8 mouse cellular contexts compared by ENCODE assay signal in the genomic region with DNA sequence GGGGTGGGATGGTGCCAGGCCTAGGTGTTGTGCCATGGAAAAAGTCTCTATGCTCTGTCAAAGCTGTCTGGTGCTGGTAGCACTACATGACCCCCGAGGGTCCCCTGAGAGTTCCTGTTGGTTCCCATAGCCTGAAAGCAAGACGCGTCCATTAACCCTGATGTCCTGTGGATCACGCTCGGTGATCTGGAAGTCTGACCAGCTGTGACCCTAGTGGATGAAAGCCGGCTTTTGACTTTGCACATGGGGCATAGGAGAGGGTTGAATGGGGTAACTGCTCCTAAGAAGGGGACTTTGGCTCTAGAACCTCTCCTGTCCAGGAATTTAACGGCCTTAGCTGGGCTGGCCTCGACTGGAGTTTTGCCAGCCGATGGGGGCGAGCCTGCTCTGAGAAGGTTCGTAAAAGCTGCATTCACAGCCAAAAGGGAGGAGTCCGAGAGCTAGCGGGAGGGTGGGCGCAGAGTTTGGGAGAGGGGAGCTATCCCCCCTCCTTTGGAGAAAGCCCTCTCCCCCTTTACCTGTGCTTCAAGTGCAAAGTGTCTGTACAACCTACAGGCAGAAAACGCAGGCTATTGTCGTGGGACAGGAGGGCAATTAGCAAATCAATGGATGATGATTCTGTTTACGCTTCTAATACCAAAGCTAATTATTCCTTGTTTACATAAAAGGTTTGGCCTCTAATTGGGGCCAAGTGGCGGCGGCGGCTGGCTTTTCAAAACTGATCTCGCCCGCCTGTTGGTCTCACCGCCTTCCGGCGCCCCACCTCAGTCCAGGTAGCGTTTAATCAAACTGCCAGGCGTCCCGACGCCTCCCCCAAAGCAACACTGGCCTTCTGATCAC. TPM values are rescaled to one million over a fixed set of nuclear protein-coding genes. Genes with fewer than 3 reads are reported as not detected.
A peak's percentile ranks its signal among the peaks of the same experiment; 100 is the strongest.
DNase-seq lines count a peak whose midpoint lies in the region; ATAC-seq and TF ChIP-seq lines count a peak whose summit lies in the region.

No protein-coding gene starts in this region.

- H3K9me3 ChIP-seq in hindbrain, embryonic 16.5 days (ENCODE audit: control insufficient read depth, low read length), result no peaks in the 10 kb centered on the region
- no peaks in the 10 kb centered on the region for H3K9me3 ChIP-seq in midbrain, postnatal 0 days (ENCODE audit: low read length)

- H3K27me3 ChIP-seq in hindbrain, embryonic 16.5 days (replicated peaks; ENCODE audit: control insufficient read depth, insufficient read depth, low read length), result no peaks in the 10 kb centered on the region
- no peaks in the 10 kb centered on the region for H3K27me3 ChIP-seq in midbrain, postnatal 0 days (ENCODE audit: insufficient read depth, low read length)

- peak overlapping the region; percentile 57 for H3K4me3 ChIP-seq in hindbrain, embryonic 16.5 days (ENCODE audit: low read length)
- H3K4me3 ChIP-seq in midbrain, postnatal 0 days (ENCODE audit: low read depth, low read length), result peak overlapping the region; percentile 48

- H3K27ac ChIP-seq in hindbrain, embryonic 16.5 days (ENCODE audit: low read depth, low read length), result peak overlapping the region; percentile 83
- H3K27ac ChIP-seq in midbrain, postnatal 0 days (ENCODE audit: low read depth, low read length), result peak overlapping the region; percentile 80

- peak overlapping the region; percentile 97 for H3K4me2 ChIP-seq in hindbrain, embryonic 16.5 days (ENCODE audit: low read length)
- peak overlapping the region; percentile 96 for H3K4me2 ChIP-seq in midbrain, postnatal 0 days (ENCODE audit: low read depth, low read length, poor library complexity, severe bottlenecking)

- H3K36me3 ChIP-seq in hindbrain, embryonic 16.5 days (ENCODE audit: control insufficient read depth, insufficient read depth, low read length), result peaks cover 7% of the 10 kb centered on the region; the same call in 1 of the 2 replicates
- H3K36me3 ChIP-seq in midbrain, postnatal 0 days (ENCODE audit: insufficient read depth, low read length), result no peaks in the 10 kb centered on the region

- DNase-seq in kidney, adult 9 months, result peak; percentile 4
- DNase-seq in kidney, adult 8-10 months, result no peak
- peak; percentile 42 for DNase-seq in embryo, embryonic 10 days (ENCODE audit: low spot score)
- DNase-seq in midbrain, postnatal 0 days (ENCODE audit: low spot score), result peak; percentile 68
- no peak for DNase-seq in Muller cell, postnatal 12 days (ENCODE audit: inconsistent ontology term)
- no peak for DNase-seq in left cerebral cortex, adult 8-10 months (ENCODE audit: low spot score in 2 of 2)
- no peak for DNase-seq in adipocyte (ENCODE audit: low spot score)

- H3K9ac ChIP-seq in hindbrain, embryonic 16.5 days (ENCODE audit: low read depth, low read length), result peak overlapping the region; percentile 82
- H3K9ac ChIP-seq in midbrain, postnatal 0 days (replicated peaks; ENCODE audit: low read length, poor library complexity, severe bottlenecking), result peak overlapping the region; percentile 83

- 3% methylated on average over 29 of the region's 29 CpGs for WGBS in hindbrain, embryonic 16.5 days
- 12% methylated on average over 29 of the region's 29 CpGs for WGBS in midbrain, postnatal 0 days

- H3K4me1 ChIP-seq in hindbrain, embryonic 16.5 days (ENCODE audit: control insufficient read depth, insufficient read depth, low read depth, low read length), result peaks cover 30% of the 10 kb centered on the region
- H3K4me1 ChIP-seq in midbrain, postnatal 0 days (ENCODE audit: insufficient read depth, low read length), result peaks cover 5% of the 10 kb centered on the region; the same call in 1 of the 2 replicates

- no peak for ATAC-seq in hindbrain, embryonic 16.5 days
- ATAC-seq in midbrain, postnatal 0 days (ENCODE audit: low FRiP score), result no peak

- no peak for TF ChIP-seq CTCF in midbrain, postnatal 0 days (IDR thresholded peaks at IDR 0.05)

RNA-seq across cellular contexts. Expression of gene Wnt3, which starts 35.0 kb away (rescaled TPM):
- 11.0 and 12.1 TPM in 2 replicates for polyA plus RNA-seq in hindbrain, embryonic 16.5 days (2015; fragmentation: Nextera tagmentation; extraction: Ambion mirVana)
- 12.5 and 13.2 TPM in 2 replicates for total RNA-seq in midbrain, postnatal 0 days (2014; rRNA removed)
- 11.6 and 11.7 TPM in 2 replicates for polyA plus RNA-seq in midbrain, postnatal 0 days (2015; fragmentation: Nextera tagmentation; extraction: Ambion mirVana)
- total RNA-seq in left cerebral cortex, adult 8-10 months (2022), result 1 to 10 TPM; 1.3 to 2.6 (median 1.9) TPM

RNA-seq across cellular contexts. Expression of gene Wnt9b, which starts 59.4 kb away (rescaled TPM):
- polyA plus RNA-seq in hindbrain, embryonic 16.5 days (2015; fragmentation: Nextera tagmentation; extraction: Ambion mirVana), result 0.54 and 0.56 TPM in 2 replicates
- total RNA-seq in midbrain, postnatal 0 days (2014; rRNA removed), result 2.6 and 3.2 TPM in 2 replicates
- polyA plus RNA-seq in midbrain, postnatal 0 days (2015; fragmentation: Nextera tagmentation; extraction: Ambion mirVana), result 1.2 and 1.3 TPM in 2 replicates
- under 1 TPM; 0.14 to 0.39 (median 0.22) TPM for total RNA-seq in left cerebral cortex, adult 8-10 months (2022)

Comparison
In these comparisons a context has a peak if more than half of its experiments do, and no peak if none do; other contexts are left out.
1. DNase-seq: peak in kidney, adult 9 months (single experiment), embryo, embryonic 10 days (single experiment) and midbrain, postnatal 0 days (single experiment); none in kidney, adult 8-10 months (0 of 2), Muller cell, postnatal 12 days (single experiment), left cerebral cortex, adult 8-10 months (0 of 2) and adipocyte (single experiment).